Mouse (Mus musculus) left cerebral cortex, adult 2 months (tissue): ENCODE data around the gene Fam149a. TPM values are rescaled to one million over a fixed set of nuclear protein-coding genes. Genes with fewer than 3 reads are reported as not detected.
A peak's percentile ranks its signal among the peaks of the same experiment; 100 is the strongest.

Source experiments
- DNase-seq, 2 experiments: peaks; one replicate each; pipeline ENCODE4 v3.0.0; 2021 to 2022; ENCODE audit warnings: low spot score in 2 of 2, mixed read lengths in 1 of 2; ENCODE audit errors: extremely low spot score in 1 of 2
- H3K27ac ChIP-seq: fragments of 200-600 bp; 2 replicates; pipeline ENCODE4 v1.8.1; 2022
- H3K4me3 ChIP-seq: fragments of 200-600 bp; 2 replicates; pipeline ENCODE4 v1.8.1; 2022
- CTCF ChIP-seq: fragments of 200-600 bp; IDR thresholded peaks from 2 replicates; pipeline ENCODE4 v1.8.1; 2022; ENCODE audit warnings: antibody characterized with exemption, mild to moderate bottlenecking, moderate library complexity
- intact Hi-C: fragments of 180-260 bp; cut with DNase I; formaldehyde crosslinking; loops from one replicate; pipeline ENCODE4 v1.15.1; 2025
- long read RNA-seq, 2 experiments: library from polyadenylated mRNA; stranded (forward); transcript quantifications; one replicate each; pipeline ENCODE4 v2.0.0; 2021; ENCODE audit warnings: borderline mapping rate in 2 of 2
- total RNA-seq, 2 experiments: library from RNA; stranded (reverse); gene quantifications; 2 replicates each; pipeline ENCODE4 v1.2.3; 2021

Gene Fam149a
- total RNA-seq, result 10 to 100 TPM; 25.7 to 26.0 TPM
- long read RNA-seq, experiment 1, full-length matches to known transcripts, result 46 of 51 reads
- long read RNA-seq, experiment 1, partial matches to known transcripts, result 2 of 51 reads
- long read RNA-seq, experiment 1, other reads (novel, unspliced or antisense), result 3 of 51 reads
- long read RNA-seq, experiment 2, transcript Fam149a-203 (14 exons, 2,661 nt), result major isoform, 37 of 42 reads
- long read RNA-seq, experiment 2, partial matches to known transcripts, result 2 of 42 reads
- long read RNA-seq, experiment 2, other reads (novel, unspliced or antisense), result 3 of 42 reads

GRCm38 (mm10) chr8:45381963-45382347, at the start of gene Fam149a:
Fam149a (minus strand) TSS chr8:45382291.
- no peak for DNase-seq
- TF ChIP-seq CTCF, result no peak
- Histone ChIP-seq H3K4me3 (peak within 1 kb of the TSS; percentile 36), H3K27ac (no peak within 1 kb of the TSS)
- intact Hi-C loops, result no loop called here

- no peak overlapping the region for H3K27ac ChIP-seq
- no peak for TF ChIP-seq CTCF
- DNase-seq, result no peak
- intact Hi-C loops, result no loop called here
- no peak overlapping the region for H3K4me3 ChIP-seq
Observed at GRCm38 (mm10) chr8:45420151-45420550, 38.1 kb upstream of the Fam149a start.

GRCm38 (mm10) chr8:45414965-45415364, 32.9 kb upstream of the Fam149a start:
- no peak for DNase-seq
- no peak for TF ChIP-seq CTCF
- intact Hi-C loops, result no loop called here

GRCm38 (mm10) chr8:45410882-45411281, 28.8 kb upstream of the Fam149a start, which contains the start of gene Tlr3:
Tlr3 (minus strand) TSS chr8:45411080.
- Histone ChIP-seq H3K27ac (peak within 1 kb of the TSS; percentile 81), H3K4me3 (peak within 1 kb of the TSS; percentile 58)
- intact Hi-C loops, result no loop called here
- TF ChIP-seq CTCF, result no peak
- DNase-seq, result no peak

More at GRCm38 (mm10) chr8:45414965-45415364, 32.9 kb upstream of the Fam149a start:
- no peak overlapping the region for H3K4me3 ChIP-seq
- no peak overlapping the region for H3K27ac ChIP-seq

- Histone ChIP-seq H3K27ac (peak overlapping the region; percentile 81), H3K4me3 (peak overlapping the region; percentile 58)
- TF ChIP-seq CTCF, result peak; percentile 41
- intact Hi-C loops, result no loop called here
- DNase-seq, result peak; percentile 28 to 32
Observed at GRCm38 (mm10) chr8:45410146-45410880, 28.2 kb upstream of the Fam149a start.

- H3K4me3 ChIP-seq, result peak overlapping the region; percentile 58
- no peak for DNase-seq
- no peak for TF ChIP-seq CTCF
- intact Hi-C loops, result no loop called here
- H3K27ac ChIP-seq, result no peak overlapping the region; the same call in 1 of the 2 replicates
Observed at GRCm38 (mm10) chr8:45409702-45410101, 27.6 kb upstream of the Fam149a start.

GRCm38 (mm10) chr8:45383250-45383649, 1.2 kb upstream of the Fam149a start:
- H3K27ac ChIP-seq, result no peak overlapping the region
- no peak for DNase-seq
- H3K4me3 ChIP-seq, result no peak overlapping the region
- no peak for TF ChIP-seq CTCF
- intact Hi-C loops, result no loop called here

GRCm38 (mm10) chr8:45381075-45381962, 772 bp downstream of the Fam149a start:
- Histone ChIP-seq H3K27ac (no peak overlapping the region), H3K4me3 (peak overlapping the region; percentile 36)
- TF ChIP-seq CTCF, result no peak
- intact Hi-C loops, result no loop called here
- DNase-seq, result no peak

- intact Hi-C loops, result no loop called here
- no peak overlapping the region for H3K27ac ChIP-seq
- H3K4me3 ChIP-seq, result no peak overlapping the region
- TF ChIP-seq CTCF, result no peak
- DNase-seq, result no peak
Observed at GRCm38 (mm10) chr8:45380598-45380997, 1.5 kb downstream of the Fam149a start.

GRCm38 (mm10) chr8:45374071-45374470, 8.0 kb downstream of the Fam149a start:
- intact Hi-C loops, result no loop called here

GRCm38 (mm10) chr8:45367154-45367553, 14.9 kb downstream of the Fam149a start:
- Histone ChIP-seq H3K4me3 (no peak overlapping the region), H3K27ac (no peak overlapping the region)
- no peak for DNase-seq
- no peak for TF ChIP-seq CTCF
- intact Hi-C loops, result no loop called here

More at GRCm38 (mm10) chr8:45374071-45374470, 8.0 kb downstream of the Fam149a start:
- no peak for TF ChIP-seq CTCF
- DNase-seq, result no peak
- H3K4me3 ChIP-seq, result no peak overlapping the region
- no peak overlapping the region for H3K27ac ChIP-seq
